Mouse (Mus musculus): ENCODE measurements at regions not wholly inside any gene's neighbourhood (a gene's known extent, or its start where the extent isn't known, plus 50 kb on each side); places are given as distances from the start of the nearest gene placed in this dataset.

- Histone ChIP-seq H3K9me3 (ENCODE audit: control insufficient read depth, low read length) (no peaks in the 10 kb centered on the region), H3K4me2 (replicated peaks; ENCODE audit: low read depth) (no peak overlapping the region), H3K4me1 (replicated peaks; ENCODE audit: control insufficient read depth, insufficient read depth) (no peaks in the 10 kb centered on the region), H3K27ac (replicated peaks) (no peak overlapping the region), H3K9ac (ENCODE audit: low read length) (no peak overlapping the region), H3K36me3 (ENCODE audit: control insufficient read depth, insufficient read depth, low read length) (no peaks in the 10 kb centered on the region), H3K27me3 (ENCODE audit: control insufficient read depth, insufficient read depth, low read length) (no peaks in the 10 kb centered on the region), H3K4me3 (ENCODE audit: low read depth, low read length) (no peak overlapping the region)
- 35% methylated on average over 1 of the region's 1 CpGs for WGBS
- no peak for TF ChIP-seq EP300 (optimal IDR thresholded peaks at IDR 0.05)
- TF ChIP-seq CTCF (IDR thresholded peaks at IDR 0.05; ENCODE audit: low read depth), result no peak
- DNase-seq (ENCODE audit: low spot score), result no peak
- ATAC-seq (ENCODE audit: low FRiP score, low TSS enrichment), result no peak
These were observed 434.9 kb downstream of the Serpinb8 start for GRCm38 (mm10) chr1:108024705-108025104.

GRCm38 (mm10) chr1:108026461-108026860, 436.7 kb downstream of the Serpinb8 start:
- no peak for ATAC-seq (ENCODE audit: low FRiP score, low TSS enrichment)
- TF ChIP-seq EP300 (optimal IDR thresholded peaks at IDR 0.05) (no peak), CTCF (IDR thresholded peaks at IDR 0.05; ENCODE audit: low read depth) (no peak)
- Histone ChIP-seq H3K27me3 (ENCODE audit: control insufficient read depth, insufficient read depth, low read length) (no peaks in the 10 kb centered on the region), H3K4me2 (replicated peaks; ENCODE audit: low read depth) (no peak overlapping the region), H3K9me3 (ENCODE audit: control insufficient read depth, low read length) (no peaks in the 10 kb centered on the region), H3K36me3 (ENCODE audit: control insufficient read depth, insufficient read depth, low read length) (no peaks in the 10 kb centered on the region), H3K4me3 (ENCODE audit: low read depth, low read length) (no peak overlapping the region), H3K4me1 (replicated peaks; ENCODE audit: control insufficient read depth, insufficient read depth) (no peaks in the 10 kb centered on the region), H3K9ac (ENCODE audit: low read length) (no peak overlapping the region), H3K27ac (replicated peaks) (no peak overlapping the region)
- DNase-seq (ENCODE audit: low spot score), result no peak

- Histone ChIP-seq H3K9me3 (ENCODE audit: control insufficient read depth, low read length) (no peaks in the 10 kb centered on the region), H3K4me1 (replicated peaks; ENCODE audit: control insufficient read depth, insufficient read depth) (no peaks in the 10 kb centered on the region), H3K4me2 (replicated peaks; ENCODE audit: low read depth) (no peak overlapping the region), H3K9ac (ENCODE audit: low read length) (no peak overlapping the region), H3K36me3 (ENCODE audit: control insufficient read depth, insufficient read depth, low read length) (no peaks in the 10 kb centered on the region), H3K27ac (replicated peaks) (no peak overlapping the region), H3K27me3 (ENCODE audit: control insufficient read depth, insufficient read depth, low read length) (no peaks in the 10 kb centered on the region), H3K4me3 (ENCODE audit: low read depth, low read length) (no peak overlapping the region)
- DNase-seq (ENCODE audit: low spot score), result no peak
- TF ChIP-seq EP300 (optimal IDR thresholded peaks at IDR 0.05) (no peak), CTCF (IDR thresholded peaks at IDR 0.05; ENCODE audit: low read depth) (no peak)
- WGBS, result 81% methylated on average over 4 of the region's 4 CpGs
- no peak for ATAC-seq (ENCODE audit: low FRiP score, low TSS enrichment)
These were observed 456.4 kb downstream of the Serpinb8 start for GRCm38 (mm10) chr1:108046194-108046593.

- DNase-seq (ENCODE audit: low spot score) (no peak), ATAC-seq (ENCODE audit: low FRiP score, low TSS enrichment) (no peak)
- WGBS, result 39% methylated on average over 5 of the region's 5 CpGs
- Histone ChIP-seq H3K36me3 (ENCODE audit: control insufficient read depth, insufficient read depth, low read length) (no peaks in the 10 kb centered on the region), H3K27me3 (ENCODE audit: control insufficient read depth, insufficient read depth, low read length) (no peaks in the 10 kb centered on the region), H3K9me3 (ENCODE audit: control insufficient read depth, low read length) (no peaks in the 10 kb centered on the region), H3K4me2 (replicated peaks; ENCODE audit: low read depth) (no peak overlapping the region), H3K4me3 (ENCODE audit: low read depth, low read length) (no peak overlapping the region), H3K9ac (ENCODE audit: low read length) (no peak overlapping the region), H3K27ac (replicated peaks) (no peak overlapping the region), H3K4me1 (replicated peaks; ENCODE audit: control insufficient read depth, insufficient read depth) (no peaks in the 10 kb centered on the region)
- TF ChIP-seq EP300 (optimal IDR thresholded peaks at IDR 0.05) (no peak), CTCF (IDR thresholded peaks at IDR 0.05; ENCODE audit: low read depth) (no peak)
These were observed 457.3 kb downstream of the Serpinb8 start for GRCm38 (mm10) chr1:108046857-108047714.

- TF ChIP-seq EP300 (optimal IDR thresholded peaks at IDR 0.05) (no peak), CTCF (IDR thresholded peaks at IDR 0.05; ENCODE audit: low read depth) (no peak)
- no peak for ATAC-seq (ENCODE audit: low FRiP score, low TSS enrichment)
- H3K36me3 ChIP-seq (ENCODE audit: control insufficient read depth, insufficient read depth, low read length), result no peaks in the 10 kb centered on the region
- H3K4me3 ChIP-seq (ENCODE audit: low read depth, low read length), result no peak overlapping the region
- H3K27me3 ChIP-seq (ENCODE audit: control insufficient read depth, insufficient read depth, low read length), result no peaks in the 10 kb centered on the region
- H3K27ac ChIP-seq (replicated peaks), result no peak overlapping the region
- H3K4me2 ChIP-seq (replicated peaks; ENCODE audit: low read depth), result no peak overlapping the region
- H3K9me3 ChIP-seq (ENCODE audit: control insufficient read depth, low read length), result no peaks in the 10 kb centered on the region
- 43% methylated on average over 3 of the region's 3 CpGs for WGBS
- no peaks in the 10 kb centered on the region for H3K4me1 ChIP-seq (replicated peaks; ENCODE audit: control insufficient read depth, insufficient read depth)
- no peak for DNase-seq (ENCODE audit: low spot score)
- H3K9ac ChIP-seq (ENCODE audit: low read length), result no peak overlapping the region
These were observed 504.8 kb downstream of the Serpinb8 start for GRCm38 (mm10) chr1:108094622-108095021.

- no peaks in the 10 kb centered on the region for H3K4me1 ChIP-seq (replicated peaks; ENCODE audit: control insufficient read depth, insufficient read depth)
- no peaks in the 10 kb centered on the region for H3K36me3 ChIP-seq (ENCODE audit: control insufficient read depth, insufficient read depth, low read length)
- DNase-seq (ENCODE audit: low spot score) (no peak), ATAC-seq (ENCODE audit: low FRiP score, low TSS enrichment) (no peak)
- H3K27me3 ChIP-seq (ENCODE audit: control insufficient read depth, insufficient read depth, low read length), result no peaks in the 10 kb centered on the region
- TF ChIP-seq EP300 (optimal IDR thresholded peaks at IDR 0.05), result no peak
- no peak for TF ChIP-seq CTCF (IDR thresholded peaks at IDR 0.05; ENCODE audit: low read depth)
- no peak overlapping the region for H3K27ac ChIP-seq (replicated peaks)
- H3K4me2 ChIP-seq (replicated peaks; ENCODE audit: low read depth), result no peak overlapping the region
- no peaks in the 10 kb centered on the region for H3K9me3 ChIP-seq (ENCODE audit: control insufficient read depth, low read length)
- H3K9ac ChIP-seq (ENCODE audit: low read length), result no peak overlapping the region
- 74% methylated on average over 2 of the region's 2 CpGs for WGBS
- no peak overlapping the region for H3K4me3 ChIP-seq (ENCODE audit: low read depth, low read length)
These were observed 512.8 kb downstream of the Serpinb8 start for GRCm38 (mm10) chr1:108102607-108103006.
